Mouse (Mus musculus) embryonic facial prominence, embryonic 11.5 days (tissue): ENCODE measurements around the gene Ppfia2. TPM values are rescaled to one million over a fixed set of nuclear protein-coding genes. Genes with fewer than 3 reads are reported as not detected.

Source experiments
- ATAC-seq: fragments of 200-750 bp; cut with Nextera tagmentation; replicated peaks from 2 replicates; pipeline ENCODE4 v1.8.0; 2017; ENCODE audit warnings: low read depth; ENCODE audit not compliant: insufficient number of reproducible peaks, low FRiP score, low TSS enrichment
- DNase-seq: peaks from one replicate; pipeline ENCODE4 v3.0.0-alpha.2; 2015; ENCODE audit warnings: low spot score
- H3K27ac ChIP-seq: fragments of 300-500 bp; sonication (generic); replicated peaks from 2 replicates; pipeline ENCODE4 v1.5.1; 2014; ENCODE audit warnings: mild to moderate bottlenecking, low read depth, low read length, control low read depth
- H3K27me3 ChIP-seq: fragments of 300-500 bp; sonication (generic); 2 replicates; pipeline ENCODE4 v1.6.1; 2014; ENCODE audit warnings: mild to moderate bottlenecking, low read length, moderate library complexity, mixed read lengths; ENCODE audit not compliant: control insufficient read depth, insufficient read depth
- H3K36me3 ChIP-seq: fragments of 300-500 bp; sonication (generic); replicated peaks from 2 replicates; pipeline ENCODE4 v1.6.1; 2014; ENCODE audit warnings: low read depth, mild to moderate bottlenecking, low read length, moderate library complexity, mixed read lengths; ENCODE audit not compliant: control insufficient read depth, insufficient read depth
- H3K4me1 ChIP-seq: fragments of 300-500 bp; sonication (generic); 2 replicates; pipeline ENCODE4 v1.6.1; 2014; ENCODE audit warnings: low read length, mixed read lengths; ENCODE audit not compliant: control insufficient read depth, insufficient read depth
- H3K4me2 ChIP-seq: fragments of 300-500 bp; sonication (generic); 2 replicates; pipeline ENCODE4 v1.6.1; 2014; ENCODE audit warnings: low read depth, mild to moderate bottlenecking, control low read depth, low read length, moderate library complexity
- H3K4me3 ChIP-seq: fragments of 300-500 bp; sonication (generic); 2 replicates; pipeline ENCODE4 v1.5.1; 2014; ENCODE audit warnings: low read depth, low read length, control low read depth
- H3K9ac ChIP-seq: fragments of 300-500 bp; sonication (generic); replicated peaks from 2 replicates; pipeline ENCODE4 v1.6.1; 2014; ENCODE audit warnings: mild to moderate bottlenecking, control low read depth, low read length
- H3K9me3 ChIP-seq: fragments of 300-500 bp; sonication (generic); replicated peaks from 2 replicates; pipeline ENCODE4 v1.6.1; 2016; ENCODE audit warnings: mild to moderate bottlenecking, low read length, inconsistent platforms, mixed read lengths; ENCODE audit not compliant: control insufficient read depth
- WGBS: fragments of 180-500 bp; shearing (Covaris S2); extraction: QIAGEN DNeasy Blood & Tissue Kit; methylation state at CpG from one replicate; pipeline ENCODE4 v1.1.7; 2014; 5-methylcytosine and 5-hydroxymethylcytosine counted together
- polyA plus RNA-seq: library from polyadenylated mRNA; unstranded; fragments of >200 nt; fragmentation: Nextera tagmentation; extraction: Ambion mirVana; gene quantifications from 2 replicates; pipeline ENCODE4 v1.2.1, GENCODE M21; 2014

Ppfia2 gene
- polyA plus RNA-seq, 1 experiment from 2014 or later = 1.4 TPM

- 89% methylated on average over 2 of the region's 2 CpGs for WGBS
- Histone ChIP-seq H3K9ac (no peak overlapping the region), H3K4me3 (no peak overlapping the region), H3K27ac (no peak overlapping the region), H3K4me1 (no peaks in the 10 kb centered on the region), H3K36me3 (no peaks in the 10 kb centered on the region), H3K27me3 (no peaks in the 10 kb centered on the region), H3K9me3 (no peaks in the 10 kb centered on the region), H3K4me2 (no peak overlapping the region)
- DNase-seq (no peak), ATAC-seq (no peak)
Observed at GRCm38 (mm10) chr10:106719936-106720335, 249.8 kb downstream of the Ppfia2 start.

GRCm38 (mm10) chr10:106732265-106732664, 262.1 kb downstream of the Ppfia2 start:
- H3K36me3 ChIP-seq = no peaks in the 10 kb centered on the region
- ATAC-seq (no peak), DNase-seq (no peak)
- H3K9ac ChIP-seq = no peak overlapping the region
- H3K4me1 ChIP-seq = no peaks in the 10 kb centered on the region
- no peak overlapping the region for H3K4me2 ChIP-seq
- H3K27me3 ChIP-seq = no peaks in the 10 kb centered on the region
- no peak overlapping the region for H3K4me3 ChIP-seq
- H3K9me3 ChIP-seq = no peaks in the 10 kb centered on the region
- WGBS = 82% methylated on average over 2 of the region's 2 CpGs
- no peak overlapping the region for H3K27ac ChIP-seq

DNA sequence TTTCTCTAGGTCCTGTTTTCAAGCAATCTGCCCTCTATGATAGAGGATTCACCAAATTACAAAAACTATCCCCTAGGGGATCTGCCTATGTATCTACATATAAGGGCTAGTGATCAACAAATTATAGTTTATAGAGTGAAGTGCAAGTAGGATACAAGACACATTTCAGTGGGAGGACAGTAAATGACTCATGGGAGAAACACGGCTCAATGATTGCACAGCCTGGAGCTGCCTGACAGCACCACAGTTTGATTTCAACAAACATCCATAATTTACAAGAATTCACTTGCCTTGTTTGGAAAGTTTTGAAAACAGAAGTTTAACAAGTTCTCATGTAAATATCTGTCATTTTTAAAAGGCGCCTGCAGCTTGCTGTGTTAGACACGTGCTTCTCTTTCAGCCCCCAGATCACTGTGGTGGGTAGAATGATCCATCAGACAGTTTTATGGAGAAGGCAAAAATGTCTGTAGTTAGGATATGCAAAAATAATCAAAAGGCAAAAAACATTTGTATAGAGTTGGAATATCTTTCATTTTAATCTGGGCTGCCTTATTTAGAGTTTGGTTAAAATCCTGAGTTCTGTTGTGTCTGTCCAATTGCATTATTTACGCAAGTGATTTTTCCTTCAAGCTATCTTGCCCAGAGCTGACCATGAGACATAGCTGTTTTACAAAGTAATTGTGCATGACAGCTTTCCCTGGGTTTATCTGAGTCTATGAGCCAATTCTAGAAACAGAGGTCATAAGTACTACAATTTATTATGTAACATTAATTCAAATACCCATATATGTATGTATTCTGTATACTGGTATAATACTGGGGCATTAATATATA, 266.3 kb downstream of the Ppfia2 start:
- 87% methylated on average over 4 of the region's 4 CpGs for WGBS
- ATAC-seq = no peak

GRCm38 (mm10) chr10:106738190-106738589, 268.1 kb downstream of the Ppfia2 start:
- Histone ChIP-seq H3K27me3 (no peaks in the 10 kb centered on the region), H3K36me3 (no peaks in the 10 kb centered on the region), H3K4me3 (no peak overlapping the region), H3K9me3 (no peaks in the 10 kb centered on the region), H3K27ac (no peak overlapping the region), H3K9ac (no peak overlapping the region), H3K4me2 (no peak overlapping the region), H3K4me1 (no peaks in the 10 kb centered on the region)
- ATAC-seq (no peak), DNase-seq (no peak)
- WGBS = 84% methylated on average over 3 of the region's 3 CpGs

More for the DNA sequence above, 266.3 kb downstream of the Ppfia2 start:
- Histone ChIP-seq H3K27ac (no peak overlapping the region), H3K9me3 (no peaks in the 10 kb centered on the region), H3K36me3 (no peaks in the 10 kb centered on the region), H3K27me3 (no peaks in the 10 kb centered on the region), H3K9ac (no peak overlapping the region), H3K4me1 (no peaks in the 10 kb centered on the region), H3K4me2 (no peak overlapping the region), H3K4me3 (no peak overlapping the region)
- no peak for DNase-seq

- Histone ChIP-seq H3K27ac (no peak overlapping the region), H3K9me3 (no peaks in the 10 kb centered on the region), H3K9ac (no peak overlapping the region), H3K27me3 (no peaks in the 10 kb centered on the region), H3K4me3 (no peak overlapping the region), H3K4me1 (no peaks in the 10 kb centered on the region), H3K4me2 (no peak overlapping the region), H3K36me3 (no peaks in the 10 kb centered on the region)
- ATAC-seq (no peak), DNase-seq (no peak)
Observed at GRCm38 (mm10) chr10:106744966-106745365, 274.8 kb downstream of the Ppfia2 start.

GRCm38 (mm10) chr10:106761061-106761460, 290.9 kb downstream of the Ppfia2 start:
- H3K27me3 ChIP-seq = no peaks in the 10 kb centered on the region
- no peaks in the 10 kb centered on the region for H3K4me1 ChIP-seq
- H3K27ac ChIP-seq = no peak overlapping the region
- no peak for DNase-seq
- no peak for ATAC-seq
- no peaks in the 10 kb centered on the region for H3K36me3 ChIP-seq
- H3K4me3 ChIP-seq = no peak overlapping the region
- no peaks in the 10 kb centered on the region for H3K9me3 ChIP-seq
- 88% methylated on average over 6 of the region's 6 CpGs for WGBS
- H3K9ac ChIP-seq = no peak overlapping the region
- H3K4me2 ChIP-seq = no peak overlapping the region

GRCm38 (mm10) chr10:106763785-106764184, 293.6 kb downstream of the Ppfia2 start:
- Histone ChIP-seq H3K9ac (no peak overlapping the region), H3K9me3 (no peaks in the 10 kb centered on the region), H3K4me2 (no peak overlapping the region), H3K4me3 (no peak overlapping the region), H3K27me3 (no peaks in the 10 kb centered on the region), H3K4me1 (no peaks in the 10 kb centered on the region), H3K27ac (no peak overlapping the region), H3K36me3 (no peaks in the 10 kb centered on the region)
- ATAC-seq = no peak
- 81% methylated on average over 7 of the region's 7 CpGs for WGBS
- no peak for DNase-seq

DNA sequence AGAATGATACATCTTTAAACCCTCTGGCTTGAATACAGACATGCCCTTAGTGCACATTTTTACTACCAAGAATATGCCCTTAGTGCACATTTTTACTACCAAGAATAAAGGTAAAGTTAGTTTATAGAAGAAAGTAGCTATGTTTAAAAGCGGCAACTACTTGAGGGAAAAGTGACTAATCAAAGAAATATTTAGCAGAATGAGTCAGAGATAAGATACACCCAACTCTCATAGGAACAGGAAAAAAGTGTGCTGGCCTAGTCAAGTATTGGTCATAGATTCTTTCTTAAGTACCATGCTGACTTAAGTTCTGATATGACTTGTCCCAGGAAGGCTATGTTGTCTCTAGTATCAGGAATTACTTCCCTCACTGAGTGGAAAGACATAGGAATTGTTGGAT, 305.4 kb downstream of the Ppfia2 start:
- 94% methylated on average over 1 of the region's 1 CpGs for WGBS

More for the DNA sequence above, 305.4 kb downstream of the Ppfia2 start:
- H3K27me3 ChIP-seq = no peaks in the 10 kb centered on the region
- H3K4me3 ChIP-seq = no peak overlapping the region
- ATAC-seq (no peak), DNase-seq (no peak)
- no peaks in the 10 kb centered on the region for H3K4me1 ChIP-seq
- no peak overlapping the region for H3K9ac ChIP-seq
- H3K36me3 ChIP-seq = no peaks in the 10 kb centered on the region
- H3K4me2 ChIP-seq = no peak overlapping the region
- H3K9me3 ChIP-seq = no peaks in the 10 kb centered on the region
- H3K27ac ChIP-seq = no peak overlapping the region
